Mouse (Mus musculus): ENCODE measurements around the gene Fbxo10.

DNA sequence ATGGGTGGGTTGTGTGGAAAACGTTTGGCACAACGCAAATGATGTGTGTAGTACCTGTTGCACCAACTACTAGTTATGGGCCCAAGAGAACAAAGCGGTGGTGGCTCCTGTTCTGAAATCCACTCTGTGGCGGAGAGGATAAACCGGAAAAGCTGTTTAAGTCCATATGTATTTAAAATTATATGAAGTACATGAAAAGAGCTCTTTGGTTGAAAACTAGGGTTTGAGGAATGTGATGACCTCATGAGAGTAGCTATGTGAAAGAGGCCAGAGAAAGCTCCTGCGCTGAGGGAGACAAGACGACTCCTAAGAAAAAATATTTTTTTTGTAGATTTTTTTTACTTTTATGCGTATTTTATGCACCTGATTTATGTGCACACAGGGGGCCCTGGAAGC, 489 bp upstream of the Fbxo10 start:
- no peak for TF ChIP-seq CTCF (IDR thresholded peaks at IDR 0.05; ENCODE audit: extremely low read depth, insufficient read depth, insufficient read length, insufficient replicate concordance)
- no peak for TF ChIP-seq POLR2A (IDR thresholded peaks at IDR 0.05; ENCODE audit: low read depth, low read length)

Data from spleen, adult 2 months (tissue).